Mouse (Mus musculus) liver, embryonic 14.5 days (tissue): ENCODE results near the gene Zfp57.

Source experiments
- CTCF ChIP-seq: IDR thresholded peaks from 2 replicates; pipeline ENCODE4 v1.5.1; 2016; ENCODE audit warnings: antibody characterized with exemption, low read depth, control low read depth
- EP300 ChIP-seq: IDR thresholded peaks from 2 replicates; pipeline ENCODE4 v1.6.1; 2016; ENCODE audit warnings: antibody characterized with exemption, low read depth

- TF ChIP-seq CTCF (no peak), EP300 (no peak)
Measured at GRCm38 (mm10) chr17:36995448-36995847, 5.5 kb upstream of the Zfp57 start.
